Mouse (Mus musculus) layer of hippocampus, postnatal 25 days (tissue): Measurements from ENCODE around the gene Plekhm3. TPM values are rescaled to one million over a fixed set of nuclear protein-coding genes. Genes with fewer than 3 reads are reported as not detected.

ENCODE experiments used
- DNase-seq, 2 experiments: peaks; one replicate each; pipeline ENCODE4 v3.0.0; 2022; ENCODE audit warnings: mixed read lengths in 2 of 2, low spot score in 1 of 2; ENCODE audit errors: extremely low spot score in 1 of 2
- total RNA-seq, 2 experiments: library from RNA; stranded (reverse); gene quantifications; 2 replicates each; pipeline ENCODE4 v1.2.3; 2021

Gene Plekhm3
- total RNA-seq, 2 experiments from 2014 or later: 24.7 to 34.1 TPM

DNA sequence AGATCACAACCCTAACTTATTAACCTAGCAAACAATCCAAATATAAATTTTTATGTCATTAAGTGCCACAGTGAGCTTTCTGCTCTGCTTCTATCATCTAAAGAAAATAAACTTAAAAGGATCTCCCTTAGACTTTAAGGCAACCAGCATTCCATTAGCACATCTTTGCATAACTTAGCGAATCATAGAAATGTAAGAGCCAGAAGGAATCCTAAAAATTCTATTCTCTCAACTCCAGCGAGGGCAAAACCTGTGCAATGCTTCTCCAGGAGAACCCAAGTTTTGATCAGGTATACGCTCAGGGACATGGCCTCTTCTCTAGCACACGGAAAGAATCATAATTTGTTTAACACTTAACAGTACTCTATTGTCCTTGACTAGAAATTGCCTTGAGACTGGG, 27.0 kb downstream of the Plekhm3 start:
- no peak for DNase-seq

DNA sequence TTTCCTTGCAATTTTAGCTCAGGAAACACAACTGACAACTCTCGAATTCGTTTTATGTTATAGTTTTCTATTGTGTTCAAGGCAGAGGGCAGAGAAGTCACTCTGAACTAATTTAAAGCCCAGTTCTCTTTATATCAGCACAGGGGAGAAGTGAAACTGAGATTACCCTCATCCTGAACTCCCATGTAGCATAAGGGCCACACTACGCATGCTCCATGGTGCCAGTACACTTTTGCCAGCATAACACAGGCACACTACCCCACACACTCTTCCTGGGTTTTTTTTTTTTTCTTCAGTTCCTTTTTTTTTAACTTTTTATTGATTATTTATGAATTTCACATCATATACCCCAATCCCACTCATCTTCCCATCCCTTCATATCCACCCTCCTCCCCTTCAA, 28.1 kb downstream of the Plekhm3 start:
- no peak for DNase-seq

DNA sequence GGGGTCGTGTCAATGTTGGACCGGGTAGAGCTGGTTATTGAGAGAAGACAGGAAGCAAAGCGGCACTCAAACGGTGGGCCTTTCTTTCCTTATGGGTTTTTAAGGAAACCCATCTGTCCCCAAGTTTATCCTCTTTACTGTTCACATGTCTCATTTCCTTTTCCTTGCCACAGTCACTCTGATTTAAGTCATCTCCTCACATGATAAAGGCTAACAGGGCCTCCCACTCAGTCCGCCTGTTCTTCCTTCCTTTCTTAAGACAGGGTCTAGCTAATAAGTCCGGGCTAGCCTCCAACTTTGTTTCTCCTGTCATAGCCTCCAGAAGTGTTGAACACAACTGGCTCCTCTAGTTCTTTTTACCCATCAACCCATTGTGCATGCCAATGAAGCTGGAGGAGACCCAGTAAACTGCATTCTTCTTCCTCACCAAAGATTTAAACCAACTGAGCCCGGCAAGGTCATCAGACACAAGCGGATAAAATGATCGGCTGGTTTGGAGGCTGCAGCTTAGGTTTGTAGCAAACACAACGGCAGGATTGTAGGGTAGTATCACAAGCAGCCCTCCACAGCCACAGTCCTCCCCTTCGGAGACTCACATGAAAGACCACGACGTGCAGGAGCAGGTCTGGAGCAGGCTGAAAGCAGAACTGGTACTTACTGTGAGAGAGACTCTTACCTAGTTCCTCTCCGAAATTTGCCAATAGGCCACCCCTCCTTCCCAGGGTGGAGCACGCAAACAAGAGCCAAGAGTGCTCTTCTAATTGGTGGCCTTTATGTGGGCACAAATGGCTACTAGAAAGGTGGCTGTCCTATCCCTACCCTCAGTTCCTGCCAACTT, 29.0 kb downstream of the Plekhm3 start:
- DNase-seq: no peak

DNA sequence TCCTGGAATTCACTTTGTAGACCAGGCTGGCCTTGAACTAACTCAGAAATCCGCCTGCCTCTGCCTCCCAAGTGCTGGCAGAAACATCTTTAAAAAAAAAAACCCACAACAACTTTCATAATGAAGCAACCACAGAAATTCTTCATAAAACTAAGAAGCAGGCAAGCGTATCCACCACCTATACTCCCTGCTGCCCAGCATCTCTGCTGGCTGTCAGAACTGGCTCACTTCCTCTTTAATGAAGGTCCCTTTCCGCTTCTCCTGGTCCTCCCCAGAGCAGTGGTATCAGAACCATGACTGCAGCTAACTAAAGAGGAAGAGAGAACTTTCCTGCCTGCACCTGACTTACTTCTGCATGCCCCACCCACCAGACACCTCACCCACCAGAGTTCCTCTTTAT, 31.0 kb downstream of the Plekhm3 start:
- DNase-seq: no peak

DNA sequence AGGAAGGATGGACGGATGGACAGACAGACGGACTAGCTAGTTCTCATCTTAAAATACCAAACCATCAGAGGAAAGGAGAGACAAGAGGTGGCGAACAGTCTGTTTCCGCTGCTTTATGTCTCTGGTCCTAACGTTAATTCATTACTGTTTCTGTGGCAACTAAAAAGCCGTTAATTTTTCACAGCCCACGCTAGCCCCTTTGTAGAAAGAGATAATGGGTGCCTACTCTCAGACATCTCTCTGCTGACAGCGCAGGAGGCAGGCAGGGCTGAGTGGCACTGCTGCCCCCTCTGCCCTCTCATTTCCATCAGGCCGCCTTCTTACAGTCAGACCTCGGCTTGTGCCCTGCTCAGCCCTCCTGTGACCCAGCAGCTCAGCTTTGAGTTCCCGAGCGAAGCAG, 32.3 kb downstream of the Plekhm3 start:
- DNase-seq: no peak

DNA sequence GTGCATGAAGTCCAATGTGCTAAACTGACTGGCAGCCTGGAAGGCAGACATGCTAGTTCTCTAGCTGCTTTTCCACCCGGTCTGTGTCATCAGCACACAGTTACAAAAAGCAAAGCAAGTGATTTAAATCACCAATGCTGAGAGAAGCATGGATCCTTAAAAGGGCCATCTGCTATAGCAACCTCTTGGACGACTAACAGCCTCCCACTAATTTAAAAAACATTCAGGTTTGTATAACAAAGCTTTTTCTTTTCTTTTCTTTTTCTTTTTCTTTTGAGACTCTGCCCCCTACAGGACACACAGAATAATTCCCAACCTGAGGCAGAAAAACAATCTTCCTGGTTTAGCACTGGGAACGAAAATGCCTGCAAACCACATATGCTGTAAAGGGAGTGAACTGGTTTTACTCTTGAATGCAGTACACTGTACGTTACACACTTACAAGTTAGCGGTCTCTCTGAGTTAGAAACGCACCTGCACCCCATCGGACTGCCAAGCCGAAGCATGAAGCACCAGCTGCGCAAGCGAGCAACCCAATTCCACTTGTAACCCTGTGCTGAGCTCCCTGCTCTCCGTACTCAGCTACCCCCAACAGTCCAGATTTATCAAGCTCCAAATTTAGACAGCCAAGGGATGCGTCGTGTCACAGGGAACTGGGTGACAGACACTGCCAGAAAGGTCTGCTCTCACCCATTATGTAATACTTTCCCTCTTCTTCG, 37.7 kb downstream of the Plekhm3 start:
- DNase-seq: peak; percentile 17 to 34

DNA sequence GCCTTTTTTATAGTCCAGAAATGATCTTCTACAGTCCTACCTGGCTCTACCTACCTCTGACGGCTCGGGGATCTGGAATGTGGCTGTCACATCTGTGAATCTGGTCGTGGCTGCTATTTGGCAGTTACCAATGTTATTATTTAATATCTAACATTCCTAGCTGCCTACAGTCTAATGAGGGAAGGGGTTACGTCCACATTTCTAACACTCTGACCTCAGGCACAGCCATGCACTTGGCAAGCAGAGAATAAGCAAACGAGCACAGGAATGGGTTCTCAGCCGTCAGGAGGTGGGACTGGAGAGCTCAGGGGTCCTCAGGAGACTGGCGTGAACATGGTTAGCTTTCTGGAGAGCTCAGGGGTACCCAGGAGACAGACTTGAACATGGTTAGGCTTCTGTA, 38.7 kb downstream of the Plekhm3 start:
- no peak for DNase-seq

DNA sequence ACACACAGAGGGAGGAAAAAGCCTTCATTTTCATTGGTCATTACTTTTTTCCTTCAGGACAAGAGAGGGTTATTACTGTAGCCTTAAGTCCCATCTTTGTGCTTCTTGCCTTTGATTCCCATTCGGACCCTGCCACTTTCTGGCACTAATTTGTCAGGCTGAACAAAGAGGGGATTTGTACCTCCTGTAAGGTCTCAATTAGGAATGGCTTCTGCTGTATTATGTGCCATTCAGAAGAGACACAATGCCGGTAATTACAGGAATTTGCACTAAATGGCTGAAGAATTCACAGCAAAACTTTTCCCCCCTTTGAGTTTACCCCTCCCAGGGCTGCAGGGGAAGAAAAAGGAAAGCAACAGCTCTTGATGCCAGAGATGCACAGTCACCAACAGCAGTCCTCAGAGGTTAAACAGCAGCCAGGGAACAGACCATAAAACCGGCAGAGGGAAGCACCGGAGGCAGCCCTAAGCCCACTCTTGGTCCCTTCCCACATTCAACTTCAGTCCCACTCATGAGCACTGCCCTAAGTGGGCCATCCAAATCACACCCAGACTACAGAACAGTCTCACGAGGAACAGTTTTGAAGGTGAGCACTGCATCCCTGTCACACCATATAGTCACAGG, 39.6 kb downstream of the Plekhm3 start:
- no peak for DNase-seq

DNA sequence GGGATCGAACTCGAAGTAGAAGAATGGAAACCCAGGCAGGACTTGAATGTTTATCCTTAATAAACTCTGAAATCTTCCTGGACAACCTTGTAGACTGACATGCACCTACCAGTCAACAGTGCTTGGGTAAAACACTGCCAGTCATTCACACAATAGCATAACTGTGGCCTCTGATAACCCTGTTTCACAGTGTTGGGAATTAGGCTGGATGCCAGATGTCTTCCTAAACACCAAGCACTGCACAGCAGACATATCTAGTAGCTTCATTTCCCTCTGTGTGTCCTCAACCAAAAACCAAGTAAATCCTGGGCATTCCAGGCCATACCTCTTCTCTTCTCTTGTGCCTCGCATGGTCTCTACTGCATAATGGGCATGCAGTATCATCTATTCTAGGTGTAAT, 42.3 kb downstream of the Plekhm3 start:
- DNase-seq: no peak

DNA sequence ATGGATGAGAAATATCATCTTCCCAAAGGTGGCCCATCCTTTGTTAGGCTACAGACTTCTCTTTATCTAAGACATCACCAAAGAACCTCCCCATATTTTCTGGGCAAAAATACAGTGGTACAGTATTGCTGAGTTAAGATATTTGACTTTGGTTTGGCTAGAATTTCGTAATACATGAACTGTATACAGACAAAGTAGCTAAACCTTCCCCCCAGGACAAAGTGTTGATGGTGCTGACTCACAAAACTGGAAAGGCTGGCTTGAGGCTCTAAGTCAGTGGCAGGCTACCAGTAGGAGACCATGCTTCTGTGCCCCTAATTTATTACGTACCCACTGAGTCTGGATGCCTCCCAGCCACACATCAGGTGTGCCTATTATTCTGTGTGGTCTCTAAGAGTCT, 48.9 kb downstream of the Plekhm3 start:
- DNase-seq: no peak

DNA sequence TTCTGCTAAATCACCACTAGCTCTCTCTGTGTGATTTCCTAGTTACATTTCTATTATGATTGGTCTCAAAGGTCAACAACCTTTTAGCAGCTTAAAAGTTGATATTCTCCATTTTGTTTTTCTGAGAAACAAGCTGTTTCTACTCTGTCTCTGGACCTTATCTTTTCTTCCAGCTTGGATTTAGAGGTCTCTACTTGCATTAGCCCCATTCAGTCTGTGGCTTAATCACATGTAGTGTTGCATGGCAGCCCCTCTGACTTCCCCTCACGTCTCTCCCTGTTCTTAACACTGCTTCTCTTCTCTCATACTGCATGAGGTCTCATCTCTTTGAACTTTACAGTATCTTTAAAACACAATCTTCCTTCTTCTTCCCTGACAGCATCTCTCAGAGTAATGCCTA, 50.4 kb downstream of the Plekhm3 start:
- DNase-seq: no peak

DNA sequence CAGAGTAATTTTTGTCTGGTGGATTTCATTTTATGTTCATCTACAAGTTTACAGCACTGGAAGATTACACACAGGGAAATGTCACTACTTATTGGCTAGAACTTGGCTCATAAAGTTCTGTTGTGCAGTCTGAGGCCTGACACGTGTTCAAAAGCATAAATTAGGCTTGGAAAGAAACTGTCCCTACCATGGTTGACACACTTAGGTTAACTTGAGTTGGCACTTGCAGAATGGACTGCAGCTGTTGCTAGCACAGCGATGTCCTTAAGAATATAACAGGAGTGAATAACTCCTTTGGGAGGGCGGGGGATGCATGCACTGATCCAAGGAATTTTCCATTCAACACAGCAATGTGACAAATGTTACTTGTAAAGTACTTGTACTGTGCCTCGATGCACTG, 53.2 kb downstream of the Plekhm3 start:
- no peak for DNase-seq

DNA sequence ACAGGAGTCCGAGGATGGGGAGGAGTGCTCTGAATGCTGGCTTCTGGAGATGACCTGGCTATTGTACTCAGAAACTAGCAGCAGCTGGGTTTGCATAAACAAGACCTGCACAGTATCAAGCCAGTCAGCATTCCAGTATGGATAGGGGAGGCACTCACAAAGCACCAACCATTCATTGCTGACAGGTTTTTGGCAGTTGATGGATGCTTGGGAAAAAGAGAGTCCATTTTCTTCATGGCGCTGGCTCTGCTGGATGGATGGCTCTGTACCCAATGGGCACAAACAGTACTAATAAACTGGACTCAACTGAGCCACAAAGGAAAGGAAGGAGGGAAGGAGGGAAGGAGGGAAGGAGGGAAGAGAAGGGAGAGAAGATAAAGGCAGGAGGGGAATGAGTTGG, 53.8 kb downstream of the Plekhm3 start:
- no peak for DNase-seq

DNA sequence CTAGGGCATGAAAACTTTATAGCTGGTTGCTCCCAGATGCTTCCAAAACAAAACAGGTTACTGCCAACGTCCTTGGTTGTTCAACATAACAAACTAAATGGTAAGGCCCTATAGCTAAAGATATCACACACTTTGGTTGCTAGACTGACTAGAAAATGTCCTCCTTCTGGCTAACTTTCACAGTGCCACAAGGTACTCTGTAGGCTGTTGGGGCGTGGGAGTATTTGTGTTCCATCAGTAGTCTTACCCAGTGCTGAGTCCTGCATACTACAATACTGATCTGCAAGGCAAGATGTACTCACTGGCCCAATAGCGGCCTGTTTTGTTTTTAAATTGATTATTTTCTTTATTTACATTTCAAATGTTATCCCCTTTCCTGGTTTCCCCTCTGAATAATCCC, 56.9 kb downstream of the Plekhm3 start:
- no peak for DNase-seq

DNA sequence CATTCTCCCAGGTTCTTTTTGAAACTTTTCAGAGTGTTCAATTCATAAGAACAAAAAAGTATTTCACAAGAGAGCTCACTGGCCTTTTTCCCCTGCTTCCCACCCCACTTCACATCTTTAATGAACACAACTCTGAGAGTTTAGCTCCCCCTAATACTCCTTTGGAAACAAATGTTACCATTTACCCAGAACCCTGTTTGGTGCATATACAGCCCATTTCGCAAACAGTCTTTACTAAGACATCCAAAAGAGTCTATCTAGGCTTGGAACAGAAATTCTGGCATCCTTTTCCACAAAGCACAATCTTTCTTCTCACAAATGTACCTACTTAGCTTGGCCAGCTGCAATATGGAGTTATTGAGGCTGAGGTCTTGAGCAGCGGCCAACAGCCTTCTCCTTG, 59.1 kb downstream of the Plekhm3 start:
- no peak for DNase-seq

DNA sequence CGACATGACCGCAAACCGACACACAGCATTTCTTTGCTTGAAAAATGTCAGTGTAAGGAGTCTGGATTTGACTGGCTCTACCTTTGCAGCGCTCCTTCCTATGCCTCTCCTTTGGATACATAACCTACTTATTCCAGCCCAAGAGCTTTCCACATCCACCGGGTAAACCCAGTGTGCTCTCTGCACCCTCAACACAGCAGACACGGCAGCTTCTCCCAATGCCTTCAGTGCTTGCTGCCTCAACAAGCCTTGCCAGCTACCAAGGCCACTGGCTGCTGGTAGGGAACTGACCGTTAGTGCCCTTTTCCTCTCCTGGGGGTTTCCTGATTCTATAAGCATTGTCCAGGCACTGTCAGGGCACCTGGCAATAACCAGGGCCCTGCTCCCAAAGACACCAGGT, 62.8 kb downstream of the Plekhm3 start:
- no peak for DNase-seq

DNA sequence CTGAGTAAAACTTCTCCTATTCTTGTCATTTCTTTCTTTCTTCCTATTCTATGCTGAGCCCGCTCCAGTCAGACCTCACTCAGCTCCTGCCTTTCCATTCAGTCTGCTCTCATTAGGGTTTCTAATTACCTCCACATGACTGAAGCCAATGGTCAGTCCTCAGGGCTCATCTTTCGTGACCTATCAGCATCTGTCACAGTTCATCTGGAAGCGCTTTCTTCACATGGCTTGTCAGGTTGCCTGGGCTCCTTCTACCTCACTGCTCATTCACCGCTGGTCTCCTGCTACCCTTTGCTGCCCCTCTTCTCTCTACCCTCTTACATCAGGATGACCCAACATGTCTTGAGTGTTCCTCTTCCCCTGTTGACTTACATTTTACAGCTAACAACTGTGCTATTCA, 65.3 kb downstream of the Plekhm3 start:
- DNase-seq: no peak

DNA sequence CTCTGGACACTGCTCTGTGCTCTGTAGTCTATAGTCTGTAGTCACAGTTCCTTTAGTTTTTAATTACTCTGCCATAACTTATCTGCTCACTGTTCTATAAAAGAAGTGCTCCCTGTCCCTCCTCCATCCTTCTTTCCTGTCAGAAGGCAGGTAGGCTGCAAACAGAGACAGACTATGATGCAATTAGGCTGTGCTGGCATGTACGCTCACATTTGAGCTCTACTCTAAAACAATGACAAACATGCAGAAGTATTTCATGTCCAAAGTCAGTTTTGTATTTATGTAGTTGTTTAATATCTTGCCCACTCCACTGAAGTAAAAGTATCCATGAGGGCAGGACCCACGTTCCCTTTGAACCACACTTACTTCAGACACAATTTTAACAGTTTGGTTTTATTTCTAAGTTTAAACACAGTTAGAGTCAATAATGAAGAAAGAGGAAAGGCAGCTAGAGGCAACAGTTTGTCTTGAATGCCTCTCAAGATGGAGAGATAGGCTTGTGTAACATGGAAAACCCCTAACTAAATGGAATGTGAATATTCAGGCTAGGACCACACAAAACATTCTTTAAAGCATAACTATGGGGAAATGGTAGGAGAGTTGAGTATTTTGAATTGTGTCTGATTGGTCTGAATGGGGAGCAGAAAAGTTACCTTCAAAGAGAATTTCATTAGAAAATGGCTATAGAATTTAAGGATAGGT, 69.0 kb downstream of the Plekhm3 start:
- DNase-seq: no peak

DNA sequence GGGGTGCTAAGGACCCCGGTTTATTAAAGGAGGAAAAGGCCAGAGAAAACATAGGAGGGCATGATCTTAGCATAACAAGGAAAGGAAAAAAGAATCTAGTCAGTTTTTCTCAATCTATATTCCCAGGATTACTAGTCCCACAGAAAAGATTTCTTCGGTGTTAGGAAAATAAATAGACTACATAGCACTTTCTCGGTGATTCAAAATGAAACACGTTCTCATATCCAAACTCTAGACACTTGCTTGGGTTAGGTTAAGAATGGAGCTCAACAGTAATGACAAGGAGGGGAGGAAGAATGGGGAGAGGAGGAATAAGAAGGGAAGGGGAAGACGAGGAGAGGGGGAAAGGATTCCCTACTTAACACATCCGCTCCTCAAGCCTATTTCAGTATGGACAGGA, 69.9 kb downstream of the Plekhm3 start:
- DNase-seq: no peak

DNA sequence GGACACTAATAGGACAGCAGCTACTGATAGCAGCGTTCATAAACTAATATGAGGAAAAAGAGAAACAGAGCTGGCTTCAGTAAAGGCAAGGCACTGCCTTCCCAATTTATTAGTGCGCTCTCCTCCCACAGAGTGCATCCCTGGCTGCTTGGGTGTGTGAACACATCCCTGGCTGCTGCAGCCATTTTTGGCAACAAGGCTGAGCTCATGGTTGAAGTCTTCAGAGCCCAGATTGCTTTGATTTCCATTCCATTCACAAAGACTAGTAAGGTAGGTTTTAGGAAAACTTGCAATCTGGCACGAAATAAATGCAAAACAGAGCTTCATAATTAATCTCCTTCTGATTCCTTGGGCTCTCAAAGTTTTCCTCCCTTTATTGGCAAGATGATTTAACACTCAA, 71.3 kb downstream of the Plekhm3 start:
- DNase-seq: no peak

DNA sequence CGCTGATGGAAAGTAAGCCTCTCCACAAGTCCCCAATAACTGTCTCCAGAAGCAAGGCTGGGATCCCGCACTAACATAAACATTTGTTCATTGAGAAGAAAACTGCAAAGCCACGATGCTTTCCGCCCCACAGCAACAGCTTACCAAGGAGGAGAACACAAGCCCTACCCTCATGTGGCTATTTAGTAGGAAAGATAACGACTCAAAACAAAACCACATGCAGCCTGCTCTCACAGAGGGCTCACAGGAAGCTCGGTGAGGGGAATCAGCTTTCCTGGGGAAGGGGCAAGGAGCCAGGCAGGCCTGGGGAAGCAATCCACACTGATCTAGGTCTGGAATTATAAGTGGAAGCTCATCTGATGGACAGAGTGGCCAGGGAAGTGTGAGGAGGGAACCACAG, 72.6 kb downstream of the Plekhm3 start:
- no peak for DNase-seq
